Mouse (Mus musculus): Measurements from ENCODE around the gene Tecta. TPM values are rescaled to one million over a fixed set of nuclear protein-coding genes. Genes with fewer than 3 reads are reported as not detected.

The Tecta gene
- polyA plus RNA-seq, 1 experiment from 2014 or later, result 0.37 TPM

- Histone ChIP-seq H3K27me3 (no peaks in the 10 kb centered on the region), H3K4me3 (no peak overlapping the region), H3K4me2 (no peak overlapping the region), H3K9me3 (no peaks in the 10 kb centered on the region), H3K4me1 (no peaks in the 10 kb centered on the region), H3K27ac (no peak overlapping the region), H3K9ac (no peak overlapping the region), H3K36me3 (no peaks in the 10 kb centered on the region)
- 92% methylated on average over 1 of the region's 1 CpGs for WGBS
- no peak for ATAC-seq (ENCODE audit: insufficient number of reproducible peaks, insufficient read depth, low FRiP score, low TSS enrichment, low read depth)
Observed at GRCm38 (mm10) chr9:42336575-42336974, 63.2 kb downstream of the Tecta start.

GRCm38 (mm10) chr9:42334885-42335284, 64.8 kb downstream of the Tecta start:
- no peaks in the 10 kb centered on the region for H3K4me1 ChIP-seq
- H3K27ac ChIP-seq, result no peak overlapping the region
- no peak overlapping the region for H3K4me3 ChIP-seq
- H3K4me2 ChIP-seq, result no peak overlapping the region
- no peaks in the 10 kb centered on the region for H3K27me3 ChIP-seq
- 87% methylated on average over 3 of the region's 3 CpGs for WGBS
- H3K9me3 ChIP-seq, result no peaks in the 10 kb centered on the region
- no peak overlapping the region for H3K9ac ChIP-seq
- H3K36me3 ChIP-seq, result no peaks in the 10 kb centered on the region
- no peak for ATAC-seq (ENCODE audit: insufficient number of reproducible peaks, insufficient read depth, low FRiP score, low TSS enrichment, low read depth)

GRCm38 (mm10) chr9:42332692-42333091, 67.0 kb downstream of the Tecta start:
- H3K4me2 ChIP-seq, result no peak overlapping the region
- H3K27me3 ChIP-seq, result no peaks in the 10 kb centered on the region
- no peak overlapping the region for H3K4me3 ChIP-seq
- no peaks in the 10 kb centered on the region for H3K4me1 ChIP-seq
- H3K9ac ChIP-seq, result no peak overlapping the region
- H3K36me3 ChIP-seq, result no peaks in the 10 kb centered on the region
- no peaks in the 10 kb centered on the region for H3K9me3 ChIP-seq
- no peak overlapping the region for H3K27ac ChIP-seq
- WGBS, result 73% methylated on average over 12 of the region's 12 CpGs
- no peak for ATAC-seq (ENCODE audit: insufficient number of reproducible peaks, insufficient read depth, low FRiP score, low TSS enrichment, low read depth)

DNA sequence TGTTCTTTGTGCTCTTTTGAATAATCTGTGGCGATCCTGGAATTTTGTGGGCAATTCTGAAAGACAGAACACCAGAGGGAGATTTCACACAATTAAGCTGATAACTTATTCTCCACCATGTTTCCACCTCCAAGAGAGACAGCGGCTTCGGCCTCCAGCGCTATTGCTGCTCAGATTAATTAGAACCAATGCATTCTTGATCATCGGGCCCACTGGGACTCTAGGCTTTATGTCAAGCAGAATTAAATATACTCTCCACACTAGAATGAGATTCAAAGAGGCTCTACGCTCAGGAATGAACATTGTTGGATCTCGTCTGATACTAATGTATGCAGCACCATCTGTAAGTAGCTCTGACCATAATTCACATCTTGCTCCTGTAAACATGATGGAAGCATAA, 68.4 kb downstream of the Tecta start:
- no peak overlapping the region for H3K4me2 ChIP-seq
- no peak overlapping the region for H3K27ac ChIP-seq
- no peak for ATAC-seq (ENCODE audit: insufficient number of reproducible peaks, insufficient read depth, low FRiP score, low TSS enrichment, low read depth)
- no peaks in the 10 kb centered on the region for H3K9me3 ChIP-seq
- 86% methylated on average over 7 of the region's 7 CpGs for WGBS
- H3K9ac ChIP-seq, result no peak overlapping the region
- H3K36me3 ChIP-seq, result no peaks in the 10 kb centered on the region
- H3K27me3 ChIP-seq, result no peaks in the 10 kb centered on the region
- no peak overlapping the region for H3K4me3 ChIP-seq
- no peaks in the 10 kb centered on the region for H3K4me1 ChIP-seq

DNA sequence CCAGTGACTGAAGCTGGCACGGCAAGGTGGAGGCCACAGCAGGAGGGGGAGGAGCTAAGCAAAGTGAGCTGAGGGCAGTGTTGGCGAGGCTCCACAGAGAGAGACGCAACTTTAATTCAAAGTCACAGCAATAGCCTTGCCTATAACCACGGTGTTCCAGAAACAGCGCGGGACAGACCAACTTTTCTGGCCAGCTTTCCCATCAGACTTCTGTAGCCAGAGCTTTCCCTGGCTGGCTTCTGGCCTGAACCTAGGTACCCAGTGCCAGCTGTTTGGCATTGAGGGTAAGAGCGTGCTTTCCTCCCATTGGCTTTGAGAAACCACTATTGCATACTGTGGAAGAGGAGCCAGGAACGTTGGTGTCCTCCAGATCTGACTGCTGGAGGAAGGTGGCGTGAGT, 70.0 kb downstream of the Tecta start:
- 67% methylated on average over 9 of the region's 9 CpGs for WGBS
- no peaks in the 10 kb centered on the region for H3K9me3 ChIP-seq
- H3K27ac ChIP-seq, result no peak overlapping the region
- no peaks in the 10 kb centered on the region for H3K4me1 ChIP-seq
- ATAC-seq (ENCODE audit: insufficient number of reproducible peaks, insufficient read depth, low FRiP score, low TSS enrichment, low read depth), result no peak
- peaks cover 6% of the 10 kb centered on the region for H3K27me3 ChIP-seq
- H3K4me2 ChIP-seq, result no peak overlapping the region
- H3K9ac ChIP-seq, result no peak overlapping the region
- H3K36me3 ChIP-seq, result no peaks in the 10 kb centered on the region
- H3K4me3 ChIP-seq, result no peak overlapping the region

- Histone ChIP-seq H3K27me3 (peaks cover 14% of the 10 kb centered on the region), H3K4me1 (no peaks in the 10 kb centered on the region), H3K27ac (no peak overlapping the region), H3K4me3 (no peak overlapping the region), H3K36me3 (no peaks in the 10 kb centered on the region), H3K9ac (no peak overlapping the region), H3K9me3 (no peaks in the 10 kb centered on the region), H3K4me2 (no peak overlapping the region)
- no peak for ATAC-seq (ENCODE audit: insufficient number of reproducible peaks, insufficient read depth, low FRiP score, low TSS enrichment, low read depth)
- 23% methylated on average over 11 of the region's 11 CpGs for WGBS
Observed at GRCm38 (mm10) chr9:42326688-42327440, 72.9 kb downstream of the Tecta start.

DNA sequence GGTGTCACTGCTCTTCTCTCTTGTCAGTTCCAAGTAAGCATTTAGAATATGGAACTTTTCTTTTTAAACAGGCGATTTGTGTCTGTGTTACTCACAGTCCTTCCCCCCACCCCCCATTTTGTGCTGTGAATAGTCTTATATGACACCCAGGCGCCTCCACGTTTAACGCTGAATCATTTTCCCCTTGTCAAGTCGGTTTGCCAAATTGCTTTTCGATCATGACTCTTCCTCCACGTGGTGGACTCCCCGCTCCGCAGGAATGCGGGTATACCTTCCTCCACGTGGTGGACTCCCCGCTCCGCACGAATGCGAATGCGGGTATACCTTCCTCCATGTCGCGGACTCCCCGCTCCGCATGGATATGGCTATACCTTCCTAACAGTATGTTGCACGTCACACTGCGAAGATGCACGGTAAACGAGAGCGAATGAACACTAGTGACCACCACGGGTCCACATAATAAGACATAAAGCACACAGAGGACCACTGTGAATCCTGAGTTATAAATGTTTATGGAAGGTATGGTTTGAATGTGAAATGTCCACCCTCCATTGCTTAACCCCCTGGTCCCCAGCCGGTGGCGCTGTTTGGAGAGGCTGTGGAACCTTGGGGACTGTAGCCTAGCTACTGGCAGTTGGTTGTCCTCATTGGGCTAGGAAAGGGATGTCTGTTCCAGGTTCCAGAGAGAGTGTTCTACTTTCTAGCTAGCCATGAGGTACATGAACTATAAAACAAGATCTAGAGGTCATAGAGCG, 74.9 kb downstream of the Tecta start:
- H3K27me3 ChIP-seq, result peaks cover 14% of the 10 kb centered on the region
- no peak overlapping the region for H3K9ac ChIP-seq
- no peaks in the 10 kb centered on the region for H3K4me1 ChIP-seq
- H3K4me2 ChIP-seq, result peak overlapping the region; percentile 39
- no peak overlapping the region for H3K4me3 ChIP-seq
- no peak overlapping the region for H3K27ac ChIP-seq
- ATAC-seq (ENCODE audit: insufficient number of reproducible peaks, insufficient read depth, low FRiP score, low TSS enrichment, low read depth), result no peak
- no peaks in the 10 kb centered on the region for H3K9me3 ChIP-seq
- WGBS, result 48% methylated on average over 29 of the region's 29 CpGs
- no peaks in the 10 kb centered on the region for H3K36me3 ChIP-seq

DNA sequence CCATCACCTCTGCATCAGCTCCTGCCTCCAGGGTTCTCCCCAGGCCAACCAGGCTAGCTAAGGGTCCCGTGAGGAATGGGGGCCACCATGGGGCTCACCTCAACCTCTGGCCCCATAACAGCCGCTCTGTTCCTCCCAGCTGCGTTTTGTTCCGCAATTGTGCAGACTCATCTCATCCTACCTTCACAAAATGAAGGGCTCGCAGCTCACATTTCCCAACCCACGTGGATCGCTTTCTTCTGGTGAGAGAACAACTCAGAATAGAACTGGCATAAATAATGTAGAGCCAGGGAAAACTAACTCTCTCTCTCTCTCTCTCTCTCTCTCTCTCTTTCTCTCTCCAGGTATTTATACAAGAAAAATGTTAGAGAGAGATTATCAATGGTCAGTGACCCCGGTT, 76.5 kb downstream of the Tecta start:
- no peak overlapping the region for H3K4me2 ChIP-seq
- no peak overlapping the region for H3K9ac ChIP-seq
- H3K27me3 ChIP-seq, result peaks cover 14% of the 10 kb centered on the region
- WGBS, result 85% methylated on average over 8 of the region's 8 CpGs
- H3K36me3 ChIP-seq, result no peaks in the 10 kb centered on the region
- H3K27ac ChIP-seq, result no peak overlapping the region
- no peaks in the 10 kb centered on the region for H3K4me1 ChIP-seq
- H3K9me3 ChIP-seq, result no peaks in the 10 kb centered on the region
- ATAC-seq (ENCODE audit: insufficient number of reproducible peaks, insufficient read depth, low FRiP score, low TSS enrichment, low read depth), result no peak
- no peak overlapping the region for H3K4me3 ChIP-seq

DNA sequence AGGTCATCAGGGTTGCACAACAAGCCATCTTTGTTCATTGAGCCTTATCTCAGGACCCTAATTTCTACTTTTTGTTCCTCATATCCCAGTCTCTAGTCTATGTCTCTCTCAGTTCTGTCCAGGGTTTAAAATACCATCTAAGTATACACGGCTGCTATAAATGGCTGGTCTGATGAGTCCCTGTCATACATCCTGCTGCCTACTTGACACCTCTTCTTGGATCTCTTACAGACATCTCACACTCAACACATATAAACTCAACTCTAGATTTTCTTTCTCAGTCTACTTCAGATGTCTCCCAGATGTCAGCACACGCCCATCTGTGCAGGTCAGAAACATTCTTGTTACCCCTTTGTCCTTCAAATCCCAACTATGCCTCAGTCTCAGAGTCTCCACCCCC, 78.3 kb downstream of the Tecta start:
- Histone ChIP-seq H3K4me1 (no peaks in the 10 kb centered on the region), H3K27ac (no peak overlapping the region), H3K9me3 (no peaks in the 10 kb centered on the region), H3K9ac (no peak overlapping the region), H3K4me3 (no peak overlapping the region), H3K36me3 (no peaks in the 10 kb centered on the region), H3K4me2 (no peak overlapping the region), H3K27me3 (peaks cover 14% of the 10 kb centered on the region)
- ATAC-seq (ENCODE audit: insufficient number of reproducible peaks, insufficient read depth, low FRiP score, low TSS enrichment, low read depth), result no peak
- 88% methylated on average over 2 of the region's 2 CpGs for WGBS

DNA sequence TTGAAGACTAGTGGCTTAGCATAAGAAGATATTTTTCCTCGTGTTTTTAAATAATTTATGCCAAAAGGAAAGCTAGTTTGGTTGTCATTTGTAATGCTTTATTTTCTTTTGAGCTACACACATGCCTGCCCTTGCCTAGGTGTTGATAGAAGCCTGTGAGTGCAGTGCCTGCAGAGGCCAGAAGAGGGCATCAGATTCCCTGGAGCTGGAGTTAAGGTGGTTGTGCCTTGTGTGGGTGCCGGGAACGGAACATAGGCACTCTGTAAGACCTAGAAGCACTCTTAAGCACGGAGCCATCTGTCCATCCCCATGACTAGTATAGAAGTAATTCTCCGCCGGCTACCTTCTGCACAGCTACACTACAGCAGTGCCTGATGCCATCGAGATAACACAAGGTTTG, 79.1 kb downstream of the Tecta start:
- Histone ChIP-seq H3K9me3 (no peaks in the 10 kb centered on the region), H3K4me2 (no peak overlapping the region), H3K27ac (no peak overlapping the region), H3K36me3 (no peaks in the 10 kb centered on the region), H3K27me3 (peaks cover 14% of the 10 kb centered on the region), H3K9ac (no peak overlapping the region), H3K4me1 (0 out of 2 replicates have a peak, but pooled peaks cover 3% of the 10 kb centered on the region), H3K4me3 (no peak overlapping the region)
- WGBS, result 90% methylated on average over 7 of the region's 7 CpGs
- no peak for ATAC-seq (ENCODE audit: insufficient number of reproducible peaks, insufficient read depth, low FRiP score, low TSS enrichment, low read depth)

- Histone ChIP-seq H3K36me3 (no peaks in the 10 kb centered on the region), H3K27me3 (no peaks in the 10 kb centered on the region), H3K4me2 (no peak overlapping the region), H3K4me3 (no peak overlapping the region), H3K4me1 (0 out of 2 replicates have a peak, but pooled peaks cover 4% of the 10 kb centered on the region), H3K9me3 (no peaks in the 10 kb centered on the region), H3K27ac (no peak overlapping the region), H3K9ac (no peak overlapping the region)
- no peak for ATAC-seq (ENCODE audit: insufficient number of reproducible peaks, insufficient read depth, low FRiP score, low TSS enrichment, low read depth)
- 83% methylated on average over 9 of the region's 9 CpGs for WGBS
Observed at GRCm38 (mm10) chr9:42318455-42318987, 81.2 kb downstream of the Tecta start.

- Histone ChIP-seq H3K9me3 (no peaks in the 10 kb centered on the region), H3K27me3 (no peaks in the 10 kb centered on the region), H3K36me3 (no peaks in the 10 kb centered on the region), H3K4me1 (0 out of 2 replicates have a peak, but pooled peaks cover 4% of the 10 kb centered on the region), H3K4me3 (no peak overlapping the region), H3K27ac (no peak overlapping the region), H3K9ac (no peak overlapping the region), H3K4me2 (no peak overlapping the region)
- no peak for ATAC-seq (ENCODE audit: insufficient number of reproducible peaks, insufficient read depth, low FRiP score, low TSS enrichment, low read depth)
- WGBS, result 52% methylated on average over 3 of the region's 3 CpGs
Observed at GRCm38 (mm10) chr9:42317337-42317736, 82.4 kb downstream of the Tecta start.

Data from embryonic facial prominence, embryonic 13.5 days (tissue).